Mouse (Mus musculus): Measurements from ENCODE around the gene Spint2.

Gene Spint2

GRCm38 (mm10) chr7:29279261-29279660 lies 2.5 kb downstream of the Spint2 start:
- no peak for DNase-seq (ENCODE audit: low spot score)

DNA sequence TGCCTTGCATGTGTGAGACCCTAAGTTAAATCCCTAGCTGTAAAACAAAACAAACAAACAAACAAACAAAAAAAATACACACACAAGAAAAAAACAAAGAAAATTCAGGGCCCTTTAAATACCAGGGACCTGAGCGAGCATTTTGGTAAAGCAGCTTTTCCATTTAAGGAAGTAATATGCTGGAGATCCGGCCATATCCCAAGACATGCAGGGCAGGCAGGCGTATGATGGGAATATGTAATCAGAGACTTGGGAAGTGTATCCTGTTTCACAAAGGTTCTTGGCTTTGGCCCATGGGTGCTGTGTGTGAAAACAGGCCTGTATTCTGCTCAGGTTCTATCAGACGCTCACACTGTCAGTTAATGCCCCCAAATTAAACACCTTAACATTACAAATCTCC lies 4.2 kb downstream of the Spint2 start:
- no peak for DNase-seq (ENCODE audit: low spot score)

- DNase-seq (ENCODE audit: low spot score), result no peak
Measured at GRCm38 (mm10) chr7:29276715-29277114, 5.0 kb downstream of the Spint2 start.

GRCm38 (mm10) chr7:29271687-29272465 lies 9.8 kb downstream of the Spint2 start:
- no peak for DNase-seq (ENCODE audit: low spot score)

DNA sequence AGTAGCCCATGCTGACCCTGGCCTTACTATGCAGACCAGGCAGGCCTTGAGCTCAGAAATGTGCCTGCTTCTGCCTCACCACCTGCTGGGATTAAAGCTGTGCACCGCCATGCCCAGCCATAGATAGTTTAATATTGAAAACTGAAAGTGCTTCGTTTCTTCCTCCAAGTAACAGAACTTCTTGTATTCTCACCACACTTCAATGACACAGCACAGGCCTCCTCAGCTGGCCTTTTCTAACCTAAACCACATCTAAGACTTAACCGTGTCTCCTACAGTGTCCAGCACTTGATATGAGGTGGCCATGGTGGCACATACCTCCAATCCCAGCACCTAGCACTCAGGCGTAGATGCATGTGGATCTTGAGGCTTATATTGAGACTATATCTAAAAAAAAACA lies 11.3 kb downstream of the Spint2 start:
- DNase-seq (ENCODE audit: low spot score), result no peak

- no peak for DNase-seq (ENCODE audit: low spot score)
Measured at GRCm38 (mm10) chr7:29266931-29267330, 14.8 kb downstream of the Spint2 start.

DNA sequence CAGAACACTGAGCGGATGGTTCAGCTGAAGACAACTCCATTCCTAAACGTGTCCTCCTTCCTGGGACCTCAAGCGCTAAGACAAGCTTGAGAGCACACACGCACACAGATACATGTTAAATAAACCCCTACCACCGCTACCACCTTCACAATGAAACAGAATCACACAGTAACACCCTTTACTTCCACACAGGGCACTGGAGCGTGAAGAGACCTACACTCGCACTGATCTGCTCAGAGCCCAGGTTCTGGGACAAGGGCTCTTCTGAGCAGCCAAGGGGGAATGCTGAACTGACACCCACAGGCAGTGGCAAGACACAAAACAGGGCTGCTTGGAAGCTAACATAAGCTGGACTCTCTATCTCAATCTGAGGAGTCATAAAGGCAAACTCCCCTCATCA lies 16.1 kb downstream of the Spint2 start:
- no peak for DNase-seq (ENCODE audit: low spot score)

- DNase-seq (ENCODE audit: low spot score), result no peak
Measured at GRCm38 (mm10) chr7:29263831-29264230, 17.9 kb downstream of the Spint2 start.

GRCm38 (mm10) chr7:29262151-29262550 lies 19.6 kb downstream of the Spint2 start:
- no peak for DNase-seq (ENCODE audit: low spot score)

- DNase-seq (ENCODE audit: low spot score), result no peak
Measured at GRCm38 (mm10) chr7:29259781-29260730, 21.7 kb downstream of the Spint2 start.

- DNase-seq (ENCODE audit: low spot score), result peak; percentile 54
Measured at GRCm38 (mm10) chr7:29257368-29257767, 24.3 kb downstream of the Spint2 start.

DNA sequence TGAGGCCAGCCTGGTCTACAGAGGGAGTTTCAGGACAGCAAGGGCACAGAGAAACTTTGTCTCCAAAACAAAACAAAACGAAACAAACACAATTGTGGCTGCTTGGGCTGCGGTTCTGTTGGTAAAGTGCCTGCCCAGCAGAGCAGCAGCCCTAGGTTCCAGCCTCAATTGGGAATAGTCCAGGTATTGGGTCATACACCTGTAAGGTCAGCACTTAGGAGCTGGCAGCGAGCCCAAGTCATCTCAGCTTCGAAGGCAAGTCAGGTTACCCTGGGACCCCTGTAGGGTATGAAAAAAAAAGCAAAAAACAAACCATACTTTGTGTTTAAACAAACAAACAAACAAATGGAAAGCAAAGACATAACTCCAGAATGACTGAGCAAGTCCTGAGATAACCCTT lies 25.8 kb downstream of the Spint2 start:
- no peak for DNase-seq (ENCODE audit: low spot score)

- DNase-seq (ENCODE audit: low spot score), result no peak
Measured at GRCm38 (mm10) chr7:29253842-29254241, 27.9 kb downstream of the Spint2 start.

GRCm38 (mm10) chr7:29251166-29251565 lies 30.5 kb downstream of the Spint2 start:
- DNase-seq (ENCODE audit: low spot score), result no peak

GRCm38 (mm10) chr7:29248261-29248841 lies 33.4 kb downstream of the Spint2 start, which contains the start of gene 2200002D01Rik:
Gene 2200002D01Rik (minus strand): TSS chr7:29248466.
- peak; percentile 52 for DNase-seq (ENCODE audit: low spot score)

GRCm38 (mm10) chr7:29247706-29248105 lies 34.0 kb downstream of the Spint2 start:
- no peak for DNase-seq (ENCODE audit: low spot score)

DNA sequence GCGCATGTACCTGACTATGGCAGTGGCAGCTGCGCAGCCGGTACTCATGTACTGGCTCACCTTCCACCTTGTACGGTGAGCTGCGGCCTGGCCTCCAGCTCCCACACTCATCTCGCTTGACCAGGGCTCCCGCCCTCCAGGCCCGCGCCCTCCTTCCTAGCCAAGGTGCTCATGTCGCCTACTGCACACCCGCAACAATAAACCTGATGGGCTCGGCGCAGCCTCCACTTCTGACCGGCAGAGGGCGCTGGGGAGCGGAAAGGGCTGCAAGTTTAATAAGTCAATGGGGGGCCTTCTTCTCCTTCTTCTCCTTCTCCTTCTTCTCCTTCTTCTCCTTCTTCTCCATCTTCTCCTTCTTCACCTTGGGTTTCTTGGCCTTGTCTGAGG lies 34.4 kb downstream of the Spint2 start:
- peak; percentile 93 for DNase-seq (ENCODE audit: low spot score)

DNA sequence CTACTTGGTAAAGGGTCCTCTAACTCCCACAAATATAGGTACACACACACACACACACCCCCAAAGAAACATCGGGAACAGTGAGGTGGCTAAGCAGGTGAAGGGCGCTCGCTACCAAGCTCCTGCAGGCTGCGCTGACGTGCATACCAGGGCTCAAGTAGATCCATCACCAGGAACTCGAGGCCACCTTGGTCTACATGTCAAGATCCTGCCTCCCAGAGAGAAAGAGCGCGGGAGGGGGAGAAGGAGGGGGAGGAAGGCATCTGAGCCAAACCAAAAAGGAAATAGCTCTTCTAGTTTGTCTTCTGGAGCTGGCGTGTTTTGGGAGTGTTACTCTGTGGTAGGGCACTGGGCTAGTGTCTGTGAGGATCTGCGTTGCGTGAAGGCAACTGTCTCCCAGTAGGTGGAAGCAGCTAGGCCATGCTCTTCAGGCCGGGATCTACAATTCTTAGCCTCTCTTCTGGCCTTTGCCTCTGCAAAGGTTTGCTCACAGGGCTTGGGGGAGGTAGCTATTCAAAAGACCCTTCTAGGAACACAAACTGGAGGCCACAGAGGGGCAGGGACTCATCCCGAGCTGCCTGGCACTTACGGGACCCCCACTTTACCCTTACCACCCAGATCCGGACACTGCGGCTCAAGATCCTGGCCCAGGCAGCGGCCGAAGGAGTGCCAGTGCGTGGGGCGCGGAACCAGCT lies 34.9 kb downstream of the Spint2 start:
- DNase-seq (ENCODE audit: low spot score), result no peak

GRCm38 (mm10) chr7:29246015-29246414 lies 35.7 kb downstream of the Spint2 start:
- DNase-seq (ENCODE audit: low spot score), result no peak

GRCm38 (mm10) chr7:29244732-29245416 lies 36.8 kb downstream of the Spint2 start:
- DNase-seq (ENCODE audit: low spot score), result no peak

All from urinary bladder, postnatal 25 days (tissue).